Mouse (Mus musculus): ENCODE results near the gene Stk32c. TPM values are rescaled to one million over a fixed set of nuclear protein-coding genes. Genes with fewer than 3 reads are reported as not detected.

Stk32c gene
- polyA plus RNA-seq, 1 experiment from 2014 or later, result not detected

DNA sequence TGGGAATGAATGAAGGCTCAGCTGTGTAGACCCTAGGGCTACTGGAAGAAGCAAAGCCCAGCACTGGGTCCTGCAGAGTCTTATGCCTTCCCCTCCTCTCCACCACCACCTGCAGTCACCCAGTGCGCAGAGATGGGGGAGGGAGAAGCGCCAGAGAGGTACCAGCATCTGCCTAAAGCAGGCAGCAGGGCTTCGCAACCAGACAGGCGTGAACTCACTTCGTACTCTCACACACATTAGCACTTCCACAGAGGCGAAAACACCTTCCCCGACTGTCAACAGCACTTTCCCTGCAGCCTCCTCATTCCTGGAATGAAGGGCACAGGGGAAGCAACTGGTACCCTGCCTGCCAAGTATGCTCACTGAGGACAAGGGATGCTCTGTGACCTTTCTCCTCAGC is 63.7 kb downstream of the Stk32c start:
- WGBS, result 39% methylated on average over 7 of the region's 7 CpGs
- ATAC-seq (ENCODE audit: low FRiP score, low TSS enrichment), result no peak
- H3K27me3 ChIP-seq (ENCODE audit: control insufficient read depth, insufficient read depth, low read length), result no peaks in the 10 kb centered on the region

GRCm38 (mm10) chr7:139147360-139147759 is 65.7 kb downstream of the Stk32c start:
- Histone ChIP-seq H3K27me3 (ENCODE audit: control insufficient read depth, insufficient read depth, low read length) (no peaks in the 10 kb centered on the region), H3K9me3 (ENCODE audit: control insufficient read depth, low read length) (no peaks in the 10 kb centered on the region), H3K36me3 (ENCODE audit: control insufficient read depth, insufficient read depth, low read length) (no peaks in the 10 kb centered on the region), H3K27ac (ENCODE audit: low read depth, low read length) (no peak overlapping the region), H3K4me1 (ENCODE audit: control insufficient read depth, insufficient read depth, low read length) (0 out of 2 replicates have a peak, but pooled peaks cover 4% of the 10 kb centered on the region), H3K9ac (ENCODE audit: low read depth, low read length) (no peak overlapping the region), H3K4me3 (ENCODE audit: low read length) (no peak overlapping the region), H3K4me2 (replicated peaks; ENCODE audit: low read depth, low read length) (no peak overlapping the region)
- no peak for ATAC-seq (ENCODE audit: low FRiP score, low TSS enrichment)
- 32% methylated on average over 4 of the region's 4 CpGs for WGBS

More for the DNA sequence above, 63.7 kb downstream of the Stk32c start:
- no peak overlapping the region for H3K4me2 ChIP-seq (replicated peaks; ENCODE audit: low read depth, low read length)
- H3K4me3 ChIP-seq (ENCODE audit: low read length), result no peak overlapping the region
- H3K4me1 ChIP-seq (ENCODE audit: control insufficient read depth, insufficient read depth, low read length), result 0 out of 2 replicates have a peak, but pooled peaks cover 4% of the 10 kb centered on the region
- H3K9ac ChIP-seq (ENCODE audit: low read depth, low read length), result no peak overlapping the region
- H3K36me3 ChIP-seq (ENCODE audit: control insufficient read depth, insufficient read depth, low read length), result no peaks in the 10 kb centered on the region
- H3K9me3 ChIP-seq (ENCODE audit: control insufficient read depth, low read length), result no peaks in the 10 kb centered on the region
- no peak overlapping the region for H3K27ac ChIP-seq (ENCODE audit: low read depth, low read length)

DNA sequence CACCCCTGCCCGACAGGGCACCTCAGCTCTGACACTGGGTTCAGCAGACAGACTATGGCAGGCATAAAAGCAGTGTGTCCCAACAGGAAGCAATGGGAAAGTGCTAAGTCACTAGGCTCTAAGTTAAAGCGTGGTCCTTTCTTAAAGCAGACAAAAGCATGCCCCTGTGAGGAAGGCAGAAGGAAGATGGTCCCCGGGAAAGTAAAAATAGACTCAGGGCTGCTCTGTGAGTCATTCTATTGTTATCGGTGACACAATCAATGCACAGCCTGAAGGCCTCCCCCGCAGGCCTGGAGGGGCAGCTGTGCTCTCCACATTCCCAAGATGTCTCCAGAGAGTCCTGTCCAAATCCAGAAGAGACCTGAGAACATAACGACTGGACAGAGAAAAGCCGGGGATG is 67.2 kb downstream of the Stk32c start:
- no peak overlapping the region for H3K27ac ChIP-seq (ENCODE audit: low read depth, low read length)
- ATAC-seq (ENCODE audit: low FRiP score, low TSS enrichment), result no peak
- WGBS, result 59% methylated on average over 7 of the region's 7 CpGs
- H3K4me2 ChIP-seq (replicated peaks; ENCODE audit: low read depth, low read length), result no peak overlapping the region
- no peaks in the 10 kb centered on the region for H3K36me3 ChIP-seq (ENCODE audit: control insufficient read depth, insufficient read depth, low read length)
- no peaks in the 10 kb centered on the region for H3K4me1 ChIP-seq (ENCODE audit: control insufficient read depth, insufficient read depth, low read length)
- H3K9ac ChIP-seq (ENCODE audit: low read depth, low read length), result no peak overlapping the region
- no peaks in the 10 kb centered on the region for H3K9me3 ChIP-seq (ENCODE audit: control insufficient read depth, low read length)
- no peak overlapping the region for H3K4me3 ChIP-seq (ENCODE audit: low read length)
- no peaks in the 10 kb centered on the region for H3K27me3 ChIP-seq (ENCODE audit: control insufficient read depth, insufficient read depth, low read length)

GRCm38 (mm10) chr7:139143785-139144184 is 69.3 kb downstream of the Stk32c start:
- Histone ChIP-seq H3K4me3 (ENCODE audit: low read length) (no peak overlapping the region), H3K36me3 (ENCODE audit: control insufficient read depth, insufficient read depth, low read length) (no peaks in the 10 kb centered on the region), H3K27me3 (ENCODE audit: control insufficient read depth, insufficient read depth, low read length) (no peaks in the 10 kb centered on the region), H3K4me2 (replicated peaks; ENCODE audit: low read depth, low read length) (no peak overlapping the region), H3K9ac (ENCODE audit: low read depth, low read length) (no peak overlapping the region), H3K9me3 (ENCODE audit: control insufficient read depth, low read length) (no peaks in the 10 kb centered on the region), H3K27ac (ENCODE audit: low read depth, low read length) (no peak overlapping the region), H3K4me1 (ENCODE audit: control insufficient read depth, insufficient read depth, low read length) (no peaks in the 10 kb centered on the region)
- 55% methylated on average over 1 of the region's 1 CpGs for WGBS
- no peak for ATAC-seq (ENCODE audit: low FRiP score, low TSS enrichment)

GRCm38 (mm10) chr7:139139921-139140461 is 73.1 kb downstream of the Stk32c start:
- ATAC-seq (ENCODE audit: low FRiP score, low TSS enrichment), result no peak

DNA sequence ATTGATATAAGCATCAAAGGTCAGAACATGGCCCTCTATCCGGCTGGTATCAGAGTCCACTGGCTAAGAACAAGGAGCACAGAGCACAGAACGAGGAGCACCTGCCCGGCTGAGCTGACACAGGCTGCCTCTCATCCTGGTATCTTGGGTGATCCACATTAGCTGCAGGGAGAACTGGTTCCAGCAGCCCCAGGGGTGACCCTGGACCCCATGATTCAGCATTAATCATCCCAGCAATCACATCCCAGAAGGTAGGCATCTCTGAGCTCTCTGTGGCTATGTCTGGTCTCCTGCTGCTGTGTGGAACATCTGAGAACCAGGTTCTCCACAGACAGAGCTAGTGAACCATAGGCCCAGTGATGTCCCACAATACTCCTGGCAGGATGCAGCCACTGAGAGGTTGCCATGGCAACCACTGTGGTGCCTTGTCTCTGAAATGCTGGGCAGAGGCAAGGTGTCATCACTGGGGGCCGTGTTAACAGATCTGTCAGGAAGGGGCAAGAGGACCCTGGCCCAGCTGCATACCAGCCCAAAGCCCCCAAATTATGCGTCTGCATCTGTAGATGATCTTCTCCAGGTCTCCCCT is 76.1 kb downstream of the Stk32c start:
- H3K27ac ChIP-seq (ENCODE audit: low read depth, low read length), result no peak overlapping the region
- no peaks in the 10 kb centered on the region for H3K4me1 ChIP-seq (ENCODE audit: control insufficient read depth, insufficient read depth, low read length)
- no peak overlapping the region for H3K4me3 ChIP-seq (ENCODE audit: low read length)
- no peaks in the 10 kb centered on the region for H3K9me3 ChIP-seq (ENCODE audit: control insufficient read depth, low read length)
- H3K9ac ChIP-seq (ENCODE audit: low read depth, low read length), result no peak overlapping the region
- no peak overlapping the region for H3K4me2 ChIP-seq (replicated peaks; ENCODE audit: low read depth, low read length)
- no peaks in the 10 kb centered on the region for H3K27me3 ChIP-seq (ENCODE audit: control insufficient read depth, insufficient read depth, low read length)
- no peaks in the 10 kb centered on the region for H3K36me3 ChIP-seq (ENCODE audit: control insufficient read depth, insufficient read depth, low read length)
- ATAC-seq (ENCODE audit: low FRiP score, low TSS enrichment), result no peak
- 75% methylated on average over 5 of the region's 5 CpGs for WGBS

More at GRCm38 (mm10) chr7:139139921-139140461, 73.1 kb downstream of the Stk32c start:
- WGBS, result 16% methylated on average over 11 of the region's 11 CpGs
- Histone ChIP-seq H3K4me2 (replicated peaks; ENCODE audit: low read depth, low read length) (no peak overlapping the region), H3K9ac (ENCODE audit: low read depth, low read length) (no peak overlapping the region), H3K4me1 (ENCODE audit: control insufficient read depth, insufficient read depth, low read length) (no peaks in the 10 kb centered on the region), H3K9me3 (ENCODE audit: control insufficient read depth, low read length) (no peaks in the 10 kb centered on the region), H3K27me3 (ENCODE audit: control insufficient read depth, insufficient read depth, low read length) (no peaks in the 10 kb centered on the region), H3K4me3 (ENCODE audit: low read length) (no peak overlapping the region), H3K36me3 (ENCODE audit: control insufficient read depth, insufficient read depth, low read length) (no peaks in the 10 kb centered on the region), H3K27ac (ENCODE audit: low read depth, low read length) (no peak overlapping the region)

- Histone ChIP-seq H3K4me3 (ENCODE audit: low read length) (no peak overlapping the region), H3K4me1 (ENCODE audit: control insufficient read depth, insufficient read depth, low read length) (peaks cover 6% of the 10 kb centered on the region), H3K9me3 (ENCODE audit: control insufficient read depth, low read length) (no peaks in the 10 kb centered on the region), H3K27ac (ENCODE audit: low read depth, low read length) (no peak overlapping the region), H3K9ac (ENCODE audit: low read depth, low read length) (no peak overlapping the region), H3K4me2 (replicated peaks; ENCODE audit: low read depth, low read length) (no peak overlapping the region), H3K36me3 (ENCODE audit: control insufficient read depth, insufficient read depth, low read length) (no peaks in the 10 kb centered on the region), H3K27me3 (ENCODE audit: control insufficient read depth, insufficient read depth, low read length) (no peaks in the 10 kb centered on the region)
- ATAC-seq (ENCODE audit: low FRiP score, low TSS enrichment), result no peak
- WGBS, result 88% methylated on average over 5 of the region's 5 CpGs
These were observed 77.9 kb downstream of the Stk32c start for GRCm38 (mm10) chr7:139135236-139135635.

DNA sequence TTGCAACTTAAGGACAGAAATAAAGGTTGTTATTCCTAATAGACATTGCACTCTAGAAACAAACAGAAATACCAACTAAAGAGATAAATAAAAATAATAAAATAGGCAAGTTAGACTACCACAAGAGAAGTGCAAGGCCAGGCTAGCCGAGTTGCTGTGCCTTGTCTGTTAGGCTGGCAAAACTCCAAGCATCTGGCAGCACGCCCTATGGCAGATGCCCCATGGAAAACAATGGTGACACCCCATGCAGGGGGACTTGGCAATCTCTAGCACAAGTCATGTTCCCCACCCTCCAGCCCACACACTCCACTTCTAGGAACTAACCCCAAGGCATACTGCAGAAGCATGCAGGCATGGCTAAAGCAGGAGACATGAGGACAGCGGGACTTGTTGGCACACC is 79.7 kb downstream of the Stk32c start:
- no peak for ATAC-seq (ENCODE audit: low FRiP score, low TSS enrichment)
- Histone ChIP-seq H3K4me1 (ENCODE audit: control insufficient read depth, insufficient read depth, low read length) (peaks cover 7% of the 10 kb centered on the region), H3K9ac (ENCODE audit: low read depth, low read length) (no peak overlapping the region), H3K27me3 (ENCODE audit: control insufficient read depth, insufficient read depth, low read length) (no peaks in the 10 kb centered on the region), H3K27ac (ENCODE audit: low read depth, low read length) (no peak overlapping the region), H3K4me3 (ENCODE audit: low read length) (no peak overlapping the region), H3K4me2 (replicated peaks; ENCODE audit: low read depth, low read length) (no peak overlapping the region), H3K9me3 (ENCODE audit: control insufficient read depth, low read length) (no peaks in the 10 kb centered on the region), H3K36me3 (ENCODE audit: control insufficient read depth, insufficient read depth, low read length) (no peaks in the 10 kb centered on the region)
- 83% methylated on average over 3 of the region's 3 CpGs for WGBS

GRCm38 (mm10) chr7:139131538-139131937 is 81.6 kb downstream of the Stk32c start:
- 70% methylated on average over 8 of the region's 8 CpGs for WGBS
- no peak for ATAC-seq (ENCODE audit: low FRiP score, low TSS enrichment)
- H3K4me2 ChIP-seq (replicated peaks; ENCODE audit: low read depth, low read length), result no peak overlapping the region

More at GRCm38 (mm10) chr7:139131538-139131937, 81.6 kb downstream of the Stk32c start:
- Histone ChIP-seq H3K27me3 (ENCODE audit: control insufficient read depth, insufficient read depth, low read length) (no peaks in the 10 kb centered on the region), H3K4me1 (ENCODE audit: control insufficient read depth, insufficient read depth, low read length) (peaks cover 7% of the 10 kb centered on the region), H3K9ac (ENCODE audit: low read depth, low read length) (no peak overlapping the region), H3K36me3 (ENCODE audit: control insufficient read depth, insufficient read depth, low read length) (no peaks in the 10 kb centered on the region), H3K9me3 (ENCODE audit: control insufficient read depth, low read length) (no peaks in the 10 kb centered on the region), H3K27ac (ENCODE audit: low read depth, low read length) (no peak overlapping the region), H3K4me3 (ENCODE audit: low read length) (no peak overlapping the region)
